Comparison of ENCODE assay signal across 8 mouse cellular contexts in genomic region chr5:36575227-36575626, GRCm38 (mm10). TPM values are rescaled to one million over a fixed set of nuclear protein-coding genes. Genes with fewer than 3 reads are reported as not detected.
DNase-seq lines count a peak whose midpoint lies in the region; ATAC-seq lines count a peak whose summit lies in the region.

No protein-coding gene starts in this region.

- peaks cover 5% of the 10 kb centered on the region; the same call in 1 of the 2 replicates for H3K4me1 ChIP-seq in midbrain, embryonic 13.5 days (replicated peaks)

- H3K9me3 ChIP-seq in midbrain, embryonic 13.5 days = no peaks in the 10 kb centered on the region

- no peak overlapping the region for H3K4me2 ChIP-seq in midbrain, embryonic 13.5 days (replicated peaks)

- H3K27ac ChIP-seq in midbrain, embryonic 13.5 days = no peak overlapping the region

- DNase-seq in layer of hippocampus, adult 11-12 months (ENCODE audit: low spot score) = peak; percentile 52
- DNase-seq in layer of hippocampus, postnatal 25 days (ENCODE audit: extremely low spot score in 1 of 2, low spot score in 1 of 2) = no peak
- peak; percentile 75 for DNase-seq in adrenal gland, postnatal 14 days
- DNase-seq in heart, postnatal 36 days = peak; percentile 66 to 69
- DNase-seq in lung, postnatal 14 days = peak; percentile 47
- DNase-seq in thymus, postnatal 36 days = no peak
- DNase-seq in neural tube, embryonic 10.5 days (ENCODE audit: extremely low spot score, low spot score) = no peak

- H3K27me3 ChIP-seq in midbrain, embryonic 13.5 days = no peaks in the 10 kb centered on the region

- 88% methylated on average over 3 of the region's 3 CpGs for WGBS in midbrain, embryonic 13.5 days

- intact Hi-C loops in heart, postnatal 36 days (cut with DNase I) = no loop called here

- H3K9ac ChIP-seq in midbrain, embryonic 13.5 days (replicated peaks) = no peak overlapping the region

- H3K36me3 ChIP-seq in midbrain, embryonic 13.5 days = peaks cover 15% of the 10 kb centered on the region

- H3K4me3 ChIP-seq in midbrain, embryonic 13.5 days (replicated peaks) = no peak overlapping the region

- ATAC-seq in midbrain, embryonic 13.5 days = no peak

RNA-seq across cellular contexts. Expression of gene Tbc1d14, which starts 17.8 kb away (rescaled TPM):
- 100 to 1,000 TPM in 1 of 2 experiments, 10 to 100 TPM in 1; 92.4 to 104 TPM for total RNA-seq in layer of hippocampus, postnatal 25 days (2021)
- 31.9 and 32.4 TPM in 2 replicates for total RNA-seq in adrenal gland, postnatal 14 days (2021)
- 10 to 100 TPM; 13.7 to 14.2 TPM for total RNA-seq in heart, postnatal 36 days (2021)
- 59.7 and 60.0 TPM in 2 replicates for polyA plus RNA-seq in midbrain, embryonic 13.5 days (2015; fragmentation: Nextera tagmentation; extraction: Ambion mirVana)

Comparison
In these comparisons a context has a peak if more than half of its experiments do, and no peak if none do; other contexts are left out.
1. DNase-seq: peak in layer of hippocampus, adult 11-12 months (single experiment), adrenal gland, postnatal 14 days (single experiment), heart, postnatal 36 days (2 of 2) and lung, postnatal 14 days (single experiment); none in layer of hippocampus, postnatal 25 days (0 of 2), thymus, postnatal 36 days (0 of 2) and neural tube, embryonic 10.5 days (single experiment).